Mouse (Mus musculus) limb, embryonic 12.5 days (tissue): ENCODE results near the gene Ddb1. TPM values are rescaled to one million over a fixed set of nuclear protein-coding genes. Genes with fewer than 3 reads are reported as not detected.

Experiments used
- ATAC-seq: fragments of 200-750 bp; cut with Nextera tagmentation; 2 replicates; pipeline ENCODE4 v1.8.0; 2017; ENCODE audit warnings: low read depth, moderate TSS enrichment; ENCODE audit not compliant: insufficient number of reproducible peaks, insufficient read depth, low FRiP score, low TSS enrichment
- H3K27ac ChIP-seq: fragments of 300-500 bp; sonication (generic); 2 replicates; pipeline ENCODE4 v1.5.1; 2016; ENCODE audit warnings: mild to moderate bottlenecking, moderate library complexity
- H3K27me3 ChIP-seq: fragments of 300-500 bp; sonication (generic); 2 replicates; pipeline ENCODE4 v1.6.1; 2016; ENCODE audit warnings: mild to moderate bottlenecking, moderate library complexity
- H3K36me3 ChIP-seq: fragments of 300-500 bp; sonication (generic); 2 replicates; pipeline ENCODE4 v1.6.1; 2016; ENCODE audit warnings: mild to moderate bottlenecking, moderate library complexity
- H3K4me1 ChIP-seq: fragments of 300-500 bp; sonication (generic); replicated peaks from 2 replicates; pipeline ENCODE4 v1.6.1; 2016
- H3K4me2 ChIP-seq: fragments of 300-500 bp; sonication (generic); 2 replicates; pipeline ENCODE4 v1.6.1; 2016; ENCODE audit warnings: mild to moderate bottlenecking, moderate library complexity
- H3K4me3 ChIP-seq: fragments of 300-500 bp; sonication (generic); replicated peaks from 2 replicates; pipeline ENCODE4 v1.5.1; 2016; ENCODE audit warnings: mild to moderate bottlenecking
- H3K9ac ChIP-seq: fragments of 300-500 bp; sonication (generic); replicated peaks from 2 replicates; pipeline ENCODE4 v1.6.1; 2016; ENCODE audit warnings: mild to moderate bottlenecking, moderate library complexity
- H3K9me3 ChIP-seq: fragments of 300-500 bp; sonication (generic); 2 replicates; pipeline ENCODE4 v1.6.1; 2016; ENCODE audit warnings: mild to moderate bottlenecking, moderate library complexity
- WGBS: fragments of 180-500 bp; shearing (Covaris S2); methylation state at CpG from one replicate; pipeline ENCODE4 v1.1.7; 2016; 5-methylcytosine and 5-hydroxymethylcytosine counted together
- polyA plus RNA-seq: library from polyadenylated mRNA; unstranded; fragments of >200 nt; fragmentation: Nextera tagmentation; extraction: Ambion mirVana; gene quantifications from 2 replicates; pipeline ENCODE4 v1.2.1, GENCODE M21; 2016

The Ddb1 gene
- polyA plus RNA-seq, 1 experiment from 2014 or later: 467 TPM

- no peaks in the 10 kb centered on the region for H3K9me3 ChIP-seq
- ATAC-seq: no peak
- 94% methylated on average over 6 of the region's 6 CpGs for WGBS
- H3K4me2 ChIP-seq: no peak overlapping the region
- no peak overlapping the region for H3K4me3 ChIP-seq
- no peak overlapping the region for H3K27ac ChIP-seq
- no peak overlapping the region for H3K9ac ChIP-seq
- no peaks in the 10 kb centered on the region for H3K27me3 ChIP-seq
- no peaks in the 10 kb centered on the region for H3K4me1 ChIP-seq
- peaks cover 56% of the 10 kb centered on the region for H3K36me3 ChIP-seq
Measured at GRCm38 (mm10) chr19:10569627-10570026, 35.5 kb upstream of the Ddb1 start.

- H3K36me3 ChIP-seq: peaks cover 38% of the 10 kb centered on the region
- H3K27me3 ChIP-seq: no peaks in the 10 kb centered on the region
- peaks cover 17% of the 10 kb centered on the region for H3K4me1 ChIP-seq
- under 1% methylated on average over 44 of the region's 44 CpGs for WGBS
- H3K27ac ChIP-seq: peak within 1 kb of the TSS; percentile 92
- no peaks in the 10 kb centered on the region for H3K9me3 ChIP-seq
- peak within 1 kb of the TSS; percentile 79 for H3K9ac ChIP-seq
- H3K4me3 ChIP-seq: peak within 1 kb of the TSS; percentile 64
- peak; percentile 92 for ATAC-seq
- peak within 1 kb of the TSS; percentile 80 for H3K4me2 ChIP-seq
Measured at GRCm38 (mm10) chr19:10576690-10577561, 28.2 kb upstream of the Ddb1 start, which contains the start of the genes Cyb561a3 and Tmem138. Gene Cyb561a3, plus strand, starts transcription at chr19:10577172. Gene Tmem138, minus strand, starts transcription at chr19:10577362.

GRCm38 (mm10) chr19:10580102-10580501 lies 25.0 kb upstream of the Ddb1 start:
- H3K4me2 ChIP-seq: no peak overlapping the region
- no peak overlapping the region for H3K27ac ChIP-seq
- no peak overlapping the region for H3K4me3 ChIP-seq
- H3K9me3 ChIP-seq: no peaks in the 10 kb centered on the region
- H3K4me1 ChIP-seq: peaks cover 17% of the 10 kb centered on the region
- peaks cover 14% of the 10 kb centered on the region for H3K36me3 ChIP-seq
- no peak overlapping the region for H3K9ac ChIP-seq
- no peaks in the 10 kb centered on the region for H3K27me3 ChIP-seq
- WGBS: 78% methylated on average over 3 of the region's 3 CpGs
- no peak for ATAC-seq

- Histone ChIP-seq H3K4me2 (no peak overlapping the region), H3K27ac (no peak overlapping the region), H3K9me3 (no peaks in the 10 kb centered on the region), H3K4me3 (no peak overlapping the region), H3K4me1 (peaks cover 17% of the 10 kb centered on the region), H3K27me3 (no peaks in the 10 kb centered on the region), H3K36me3 (peaks cover 15% of the 10 kb centered on the region), H3K9ac (no peak overlapping the region)
- no peak for ATAC-seq
- 79% methylated on average over 3 of the region's 3 CpGs for WGBS
Measured at GRCm38 (mm10) chr19:10580761-10581160, 24.4 kb upstream of the Ddb1 start.

GRCm38 (mm10) chr19:10581984-10582383 lies 23.1 kb upstream of the Ddb1 start:
- no peaks in the 10 kb centered on the region for H3K27me3 ChIP-seq
- H3K4me3 ChIP-seq: no peak overlapping the region
- peaks cover 12% of the 10 kb centered on the region for H3K4me1 ChIP-seq
- peaks cover 15% of the 10 kb centered on the region for H3K36me3 ChIP-seq
- no peak overlapping the region for H3K4me2 ChIP-seq
- H3K9ac ChIP-seq: no peak overlapping the region
- ATAC-seq: no peak
- H3K27ac ChIP-seq: no peak overlapping the region
- H3K9me3 ChIP-seq: no peaks in the 10 kb centered on the region
- WGBS: 83% methylated on average over 6 of the region's 6 CpGs

GRCm38 (mm10) chr19:10583550-10584146 lies 21.5 kb upstream of the Ddb1 start:
- ATAC-seq: no peak
- Histone ChIP-seq H3K9ac (no peak overlapping the region), H3K27me3 (no peaks in the 10 kb centered on the region), H3K4me1 (peaks cover 2% of the 10 kb centered on the region; the same call in 1 of the 2 replicates), H3K27ac (no peak overlapping the region), H3K36me3 (peaks cover 23% of the 10 kb centered on the region), H3K9me3 (no peaks in the 10 kb centered on the region), H3K4me3 (no peak overlapping the region), H3K4me2 (no peak overlapping the region)
- WGBS: 74% methylated on average over 7 of the region's 7 CpGs

- H3K4me1 ChIP-seq: no peaks in the 10 kb centered on the region
- H3K9me3 ChIP-seq: no peaks in the 10 kb centered on the region
- no peak overlapping the region for H3K27ac ChIP-seq
- 85% methylated on average over 8 of the region's 8 CpGs for WGBS
- H3K9ac ChIP-seq: no peak overlapping the region
- H3K4me3 ChIP-seq: no peak overlapping the region
- no peak overlapping the region for H3K4me2 ChIP-seq
- no peaks in the 10 kb centered on the region for H3K27me3 ChIP-seq
- H3K36me3 ChIP-seq: peaks cover 30% of the 10 kb centered on the region
- ATAC-seq: no peak
Measured at GRCm38 (mm10) chr19:10585112-10585511, 20.0 kb upstream of the Ddb1 start.

- Histone ChIP-seq H3K27ac (no peak overlapping the region), H3K36me3 (peaks cover 38% of the 10 kb centered on the region), H3K4me2 (no peak overlapping the region), H3K9ac (no peak overlapping the region), H3K9me3 (no peaks in the 10 kb centered on the region), H3K27me3 (no peaks in the 10 kb centered on the region), H3K4me3 (no peak overlapping the region), H3K4me1 (no peaks in the 10 kb centered on the region)
- no peak for ATAC-seq
- WGBS: 90% methylated on average over 8 of the region's 8 CpGs
Measured at GRCm38 (mm10) chr19:10587231-10587630, 17.9 kb upstream of the Ddb1 start.

- no peak overlapping the region for H3K4me3 ChIP-seq
- 0 out of 2 replicates have a peak overlapping the region, but pooled peaks have one; percentile 23 for H3K27ac ChIP-seq
- no peaks in the 10 kb centered on the region for H3K27me3 ChIP-seq
- no peaks in the 10 kb centered on the region for H3K4me1 ChIP-seq
- no peak overlapping the region for H3K9ac ChIP-seq
- ATAC-seq: no peak
- 64% methylated on average over 5 of the region's 5 CpGs for WGBS
- no peaks in the 10 kb centered on the region for H3K9me3 ChIP-seq
- peaks cover 57% of the 10 kb centered on the region for H3K36me3 ChIP-seq
- no peak overlapping the region for H3K4me2 ChIP-seq
Measured at GRCm38 (mm10) chr19:10589127-10589857, 15.8 kb upstream of the Ddb1 start.

GRCm38 (mm10) chr19:10590301-10590700 lies 14.8 kb upstream of the Ddb1 start:
- Histone ChIP-seq H3K4me2 (no peak overlapping the region), H3K36me3 (peaks cover 60% of the 10 kb centered on the region), H3K4me1 (no peaks in the 10 kb centered on the region), H3K27me3 (no peaks in the 10 kb centered on the region), H3K27ac (no peak overlapping the region), H3K9ac (no peak overlapping the region), H3K9me3 (no peaks in the 10 kb centered on the region), H3K4me3 (no peak overlapping the region)
- ATAC-seq: no peak
- 76% methylated on average over 3 of the region's 3 CpGs for WGBS
